Mouse (Mus musculus) cerebellum, adult 2 months (tissue): ENCODE measurements around the gene Clps. TPM values are rescaled to one million over a fixed set of nuclear protein-coding genes. Genes with fewer than 3 reads are reported as not detected.

Experiments used
- DNase-seq, 2 experiments: peaks; one replicate each; pipeline ENCODE4 v3.0.0; 2021
- H3K27ac ChIP-seq: fragments of 200-500 bp; 2 replicates; pipeline ENCODE4 v1.5.1; 2012; ENCODE audit warnings: low read length, control low read depth, inconsistent platforms; ENCODE audit not compliant: insufficient read depth
- H3K27me3 ChIP-seq: fragments of 200-500 bp; 2 replicates; pipeline ENCODE4 v1.6.1; 2012; ENCODE audit warnings: inconsistent platforms, mild to moderate bottlenecking, low read length, moderate library complexity; ENCODE audit not compliant: control insufficient read depth, insufficient read depth
- H3K4me1 ChIP-seq: fragments of 200-500 bp; 2 replicates; pipeline ENCODE4 v1.6.1; 2011; ENCODE audit warnings: low read length; ENCODE audit not compliant: control insufficient read depth, insufficient read depth
- H3K4me3 ChIP-seq: fragments of 200-500 bp; replicated peaks from 2 replicates; pipeline ENCODE3; 2011; ENCODE audit warnings: mild to moderate bottlenecking, low read depth, low read length, control low read depth; ENCODE audit not compliant: insufficient read depth
- CTCF ChIP-seq: fragments of 200-500 bp; IDR thresholded peaks from 2 replicates; pipeline ENCODE4 v1.5.1; 2011; ENCODE audit warnings: low read depth, mild to moderate bottlenecking, control low read depth, low read length, moderate library complexity, borderline replicate concordance; ENCODE audit not compliant: insufficient read depth
- POLR2A ChIP-seq: fragments of 200-500 bp; IDR thresholded peaks from 2 replicates; pipeline ENCODE4 v1.6.1; 2011; ENCODE audit warnings: low read length, control low read depth, borderline replicate concordance; ENCODE audit not compliant: insufficient read depth
- WGBS: fragments of 180-500 bp; shearing (Covaris S2); methylation state at CpG from one replicate; pipeline ENCODE4 v1.1.7; 2018; 5-methylcytosine and 5-hydroxymethylcytosine counted together
- polyA plus RNA-seq: library from polyadenylated mRNA; depleted of rRNA; stranded (reverse); fragments of >200 nt; gene quantifications from 2 replicates; pipeline ENCODE4 v1.2.3, GENCODE M21; 2012

Clps gene
- polyA plus RNA-seq, 1 experiment: 0.28 TPM

DNA sequence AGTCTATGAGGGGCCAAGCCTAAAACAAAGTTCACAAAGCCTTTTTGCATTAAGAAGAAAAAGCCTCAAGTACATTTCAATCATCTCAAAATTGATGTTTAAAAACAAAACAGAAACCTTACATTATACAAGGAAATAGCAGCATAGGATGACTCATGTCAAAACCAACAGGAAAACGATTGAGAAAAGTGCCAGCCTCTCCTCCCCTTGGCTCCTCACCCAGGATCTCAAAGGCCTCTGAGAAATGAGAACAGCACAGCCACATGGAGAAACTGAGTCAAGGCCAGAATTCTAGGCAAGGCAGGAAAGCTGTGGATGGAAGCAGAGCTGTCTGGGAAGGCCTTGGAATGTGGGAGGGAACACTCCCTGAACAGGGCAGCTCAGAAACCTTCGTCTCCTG is 28.0 kb upstream of the Clps start:
- TF ChIP-seq POLR2A (no peak), CTCF (no peak)
- Histone ChIP-seq H3K27ac (no peak overlapping the region), H3K4me1 (no peaks in the 10 kb centered on the region), H3K4me3 (no peak overlapping the region), H3K27me3 (no peaks in the 10 kb centered on the region)
- DNase-seq: no peak
- WGBS: 85% methylated on average over 2 of the region's 2 CpGs

DNA sequence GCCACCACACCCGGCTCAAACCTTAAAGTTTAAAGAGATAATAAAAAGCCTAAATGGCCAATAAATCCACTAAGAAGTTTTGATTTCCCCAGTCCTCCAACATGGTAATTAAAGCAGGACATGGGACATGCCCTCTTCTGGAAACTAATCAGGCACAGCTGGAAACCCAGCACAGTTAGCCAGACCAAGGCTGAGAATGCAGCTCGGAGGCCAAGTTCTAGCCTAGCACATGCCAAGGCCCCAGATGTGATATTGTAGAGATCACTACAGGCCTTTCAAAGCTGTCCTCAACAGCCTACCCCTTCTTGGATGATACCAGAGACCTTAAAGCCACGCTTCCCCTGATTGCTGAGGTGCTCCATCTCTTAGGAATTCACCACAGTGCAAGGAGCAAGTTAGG is 25.9 kb upstream of the Clps start:
- no peak overlapping the region for H3K4me3 ChIP-seq
- WGBS: 66% methylated on average over 3 of the region's 3 CpGs
- TF ChIP-seq POLR2A (no peak), CTCF (no peak)
- H3K27me3 ChIP-seq: no peaks in the 10 kb centered on the region
- no peak for DNase-seq
- H3K4me1 ChIP-seq: no peaks in the 10 kb centered on the region
- H3K27ac ChIP-seq: no peak overlapping the region

DNA sequence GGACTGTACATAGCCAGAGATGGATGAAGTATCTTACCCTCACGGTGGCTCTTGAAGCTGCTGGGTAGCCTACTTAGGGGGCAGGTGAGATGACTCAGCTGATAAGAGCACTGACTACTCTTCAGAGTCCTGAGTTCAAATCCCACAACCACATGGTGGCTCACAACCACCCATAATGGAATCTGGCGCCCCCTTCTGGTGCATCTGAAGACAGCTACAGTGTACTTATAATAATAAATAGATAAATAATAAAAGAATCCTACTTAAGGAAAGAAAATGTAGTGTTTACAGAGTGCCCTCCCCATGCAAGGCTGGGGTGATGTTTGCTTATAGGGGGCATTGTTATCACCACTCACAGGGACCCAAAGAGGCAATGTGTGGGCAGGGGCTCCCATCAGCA is 20.5 kb upstream of the Clps start:
- 52% methylated on average over 2 of the region's 2 CpGs for WGBS
- Histone ChIP-seq H3K4me3 (no peak overlapping the region), H3K27ac (no peak overlapping the region), H3K4me1 (no peaks in the 10 kb centered on the region), H3K27me3 (no peaks in the 10 kb centered on the region)
- TF ChIP-seq POLR2A: no peak
- no peak for TF ChIP-seq CTCF
- no peak for DNase-seq

DNA sequence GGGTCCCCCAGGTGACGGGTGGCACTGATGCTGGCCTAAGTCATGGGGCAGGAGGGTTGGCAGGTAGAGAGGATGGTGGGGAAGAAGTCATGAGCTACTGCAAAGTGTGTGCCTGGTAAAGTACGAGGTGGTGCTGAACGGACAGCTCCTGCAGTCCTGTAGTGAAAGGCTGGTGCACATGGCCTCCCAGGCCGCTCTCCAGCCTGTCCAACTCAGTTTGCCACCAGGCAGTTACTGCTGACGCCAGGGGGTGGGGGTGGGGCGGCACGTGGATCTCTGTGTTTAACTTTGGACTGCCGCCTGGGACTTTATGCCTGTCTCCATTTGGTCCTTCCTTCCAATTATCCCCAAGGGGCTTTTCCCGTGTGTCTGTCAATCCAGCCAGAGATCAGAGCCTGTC is 19.8 kb upstream of the Clps start:
- DNase-seq: no peak
- H3K27ac ChIP-seq: no peak overlapping the region
- no peak for TF ChIP-seq POLR2A
- H3K4me1 ChIP-seq: no peaks in the 10 kb centered on the region
- H3K27me3 ChIP-seq: no peaks in the 10 kb centered on the region
- H3K4me3 ChIP-seq: no peak overlapping the region
- WGBS: 12% methylated on average over 9 of the region's 9 CpGs

DNA sequence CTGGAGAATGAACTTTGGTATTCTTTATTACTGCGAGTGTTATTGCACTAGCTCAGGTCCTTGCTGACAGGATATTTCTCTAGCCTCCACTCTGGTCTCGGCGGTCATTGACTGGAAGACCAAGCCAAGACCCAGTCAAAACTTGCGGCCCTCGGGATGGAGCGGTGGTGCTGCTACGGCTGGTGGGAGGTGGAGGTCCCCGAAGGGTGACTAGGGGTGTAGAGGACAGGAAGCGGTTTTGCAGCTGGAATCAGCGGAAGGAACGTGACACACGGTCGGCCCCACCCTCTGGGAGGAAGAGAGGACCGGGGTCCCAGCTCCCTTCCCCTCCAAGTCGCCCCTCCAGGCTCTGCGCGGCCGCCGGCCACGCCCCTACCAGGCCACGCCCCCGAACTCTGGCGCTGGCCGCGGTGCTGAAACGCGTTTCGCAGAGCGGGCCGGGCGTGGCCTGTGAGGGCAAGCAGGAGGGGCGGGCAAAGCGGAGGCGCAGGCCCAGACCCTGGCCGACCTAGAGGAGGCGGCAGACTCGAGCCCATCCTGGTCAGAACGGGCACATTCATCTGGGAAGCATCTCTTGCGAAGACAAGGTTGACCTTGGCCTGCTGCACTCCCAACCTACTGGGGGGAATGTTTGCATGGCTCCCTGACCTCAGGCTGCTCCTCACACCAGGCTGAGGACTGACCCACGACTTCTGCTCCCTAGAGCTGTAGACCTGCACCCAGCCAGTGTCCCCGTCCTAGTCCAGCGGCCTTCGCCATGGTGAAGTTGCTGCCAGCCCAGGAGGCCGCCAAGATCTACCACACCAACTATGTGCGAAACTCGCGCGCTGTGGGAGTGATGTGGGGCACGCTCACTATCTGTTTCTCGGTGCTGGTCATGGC is 14.9 kb upstream of the Clps start, which contains the start of gene Lhfpl5:
TSS of gene Lhfpl5 (plus strand) at position 398 of the 882 bp plus-strand sequence.
- Histone ChIP-seq H3K27me3 (no peaks in the 10 kb centered on the region), H3K27ac (no peak within 1 kb of the TSS), H3K4me1 (no peaks in the 10 kb centered on the region), H3K4me3 (peak within 1 kb of the TSS; percentile 54)
- WGBS: 18% methylated on average over 50 of the region's 50 CpGs
- peak; percentile 32 to 46 for DNase-seq
- TF ChIP-seq POLR2A (no peak), CTCF (no peak)

DNA sequence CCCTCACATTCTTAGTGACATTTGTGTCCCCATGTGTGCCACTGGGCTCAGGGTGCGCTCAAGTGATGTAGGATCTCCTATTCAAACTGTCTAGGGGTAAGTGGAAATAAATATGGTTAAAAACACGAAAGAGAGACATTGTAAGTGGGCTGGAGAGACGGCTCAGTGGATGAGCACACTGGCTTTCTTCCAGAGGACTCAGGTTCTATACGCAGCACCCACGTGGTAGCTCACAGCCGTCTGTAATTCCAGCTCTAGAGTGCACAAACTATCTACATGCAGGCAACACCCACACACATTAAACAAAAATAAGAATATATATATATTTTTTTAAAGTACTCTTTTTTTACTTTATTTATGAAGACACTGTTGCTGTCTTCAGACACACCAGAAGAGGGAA is 12.4 kb upstream of the Clps start:
- WGBS: 80% methylated on average over 6 of the region's 6 CpGs
- Histone ChIP-seq H3K27ac (no peak overlapping the region), H3K4me3 (no peak overlapping the region), H3K27me3 (no peaks in the 10 kb centered on the region), H3K4me1 (no peaks in the 10 kb centered on the region)
- DNase-seq: no peak
- TF ChIP-seq POLR2A (no peak), CTCF (no peak)

DNA sequence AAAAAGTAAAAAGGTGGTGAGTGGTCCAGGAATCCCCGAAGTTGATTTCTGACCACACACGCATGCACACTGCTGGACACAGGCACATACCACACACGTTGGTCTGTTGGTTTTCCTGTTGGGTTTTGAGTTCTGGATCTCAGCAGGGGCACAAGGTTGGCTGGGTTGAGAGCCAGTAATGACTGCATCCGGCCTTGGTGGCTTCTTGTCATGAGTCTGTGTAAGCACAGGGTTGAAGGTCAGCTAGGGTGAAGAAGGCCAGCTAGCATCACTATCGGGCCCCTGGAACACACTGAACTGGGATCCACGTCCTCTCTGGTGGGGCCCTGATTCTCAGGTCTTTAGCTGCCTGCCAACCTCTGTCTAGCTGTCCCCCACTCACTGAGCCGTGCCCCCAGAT is 12.0 kb upstream of the Clps start:
- H3K27me3 ChIP-seq: no peaks in the 10 kb centered on the region
- H3K4me3 ChIP-seq: no peak overlapping the region
- no peak for TF ChIP-seq POLR2A
- TF ChIP-seq CTCF: no peak
- no peak for DNase-seq
- WGBS: 75% methylated on average over 7 of the region's 7 CpGs
- H3K4me1 ChIP-seq: no peaks in the 10 kb centered on the region
- no peak overlapping the region for H3K27ac ChIP-seq

DNA sequence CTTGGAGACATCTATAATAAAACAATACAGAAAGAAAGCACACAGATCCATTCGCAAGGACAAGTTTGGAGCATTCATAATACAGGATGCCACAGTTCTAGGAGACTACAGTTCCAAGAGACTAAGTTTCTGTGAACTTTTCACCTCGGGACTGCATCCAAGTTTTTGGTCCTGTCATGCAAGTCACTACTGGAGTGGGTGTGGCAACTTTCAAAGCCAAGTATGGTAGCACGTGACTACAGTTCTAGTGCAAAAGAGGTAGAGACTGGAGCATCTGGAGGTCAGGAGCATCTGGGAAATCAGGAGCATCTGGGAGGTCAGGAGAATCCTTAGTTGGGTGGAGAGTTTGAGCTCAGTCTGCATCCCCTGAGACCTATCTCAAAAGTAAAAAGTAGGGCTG is 11.3 kb upstream of the Clps start:
- no peak for DNase-seq
- no peak overlapping the region for H3K27ac ChIP-seq
- no peaks in the 10 kb centered on the region for H3K4me1 ChIP-seq
- no peak overlapping the region for H3K4me3 ChIP-seq
- TF ChIP-seq CTCF (no peak), POLR2A (no peak)
- no peaks in the 10 kb centered on the region for H3K27me3 ChIP-seq
- 72% methylated on average over 3 of the region's 3 CpGs for WGBS
